Mouse (Mus musculus) forebrain, embryonic 15.5 days (tissue): ENCODE measurements at regions not wholly inside any gene's neighbourhood (a gene's known extent, or its start where the extent isn't known, plus 50 kb on each side); places are given as distances from the start of the nearest gene placed in this dataset.

ENCODE experiments used
- ATAC-seq: fragments of 200-750 bp; cut with Nextera tagmentation; replicated peaks from 2 replicates; pipeline ENCODE4 v1.8.0; 2017; ENCODE audit warnings: mild to moderate bottlenecking, moderate TSS enrichment, moderate library complexity
- H3K27ac ChIP-seq: fragments of 300-500 bp; sonication (generic); replicated peaks from 2 replicates; pipeline ENCODE4 v1.5.1; 2015; ENCODE audit warnings: mild to moderate bottlenecking, inconsistent platforms
- H3K27me3 ChIP-seq: fragments of 300-500 bp; sonication (generic); 2 replicates; pipeline ENCODE4 v1.6.1; 2015; ENCODE audit warnings: inconsistent platforms
- H3K36me3 ChIP-seq: fragments of 300-500 bp; sonication (generic); 2 replicates; pipeline ENCODE4 v1.6.1; 2015; ENCODE audit warnings: mild to moderate bottlenecking, inconsistent platforms
- H3K4me1 ChIP-seq: fragments of 300-500 bp; sonication (generic); 2 replicates; pipeline ENCODE4 v1.6.1; 2015; ENCODE audit warnings: inconsistent platforms
- H3K4me2 ChIP-seq: fragments of 300-500 bp; sonication (generic); replicated peaks from 2 replicates; pipeline ENCODE4 v1.6.1; 2015; ENCODE audit warnings: mild to moderate bottlenecking, inconsistent platforms
- H3K4me3 ChIP-seq: fragments of 300-500 bp; sonication (generic); 2 replicates; pipeline ENCODE4 v1.5.1; 2015; ENCODE audit warnings: mild to moderate bottlenecking, inconsistent platforms
- H3K9ac ChIP-seq: fragments of 300-500 bp; sonication (generic); replicated peaks from 2 replicates; pipeline ENCODE4 v1.6.1; 2015; ENCODE audit warnings: mild to moderate bottlenecking, inconsistent platforms
- H3K9me3 ChIP-seq: fragments of 300-500 bp; sonication (generic); 2 replicates; pipeline ENCODE4 v1.6.1; 2016; ENCODE audit warnings: inconsistent platforms
- WGBS: fragments of 180-500 bp; shearing (Covaris S2); methylation state at CpG from one replicate; pipeline ENCODE4 v1.1.7; 2015; ENCODE audit warnings: mixed read lengths; 5-methylcytosine and 5-hydroxymethylcytosine counted together

- no peaks in the 10 kb centered on the region for H3K4me1 ChIP-seq
- H3K9ac ChIP-seq: no peak overlapping the region
- no peak overlapping the region for H3K4me2 ChIP-seq
- no peaks in the 10 kb centered on the region for H3K27me3 ChIP-seq
- H3K4me3 ChIP-seq: no peak overlapping the region
- H3K36me3 ChIP-seq: no peaks in the 10 kb centered on the region
- WGBS: 90% methylated on average over 5 of the region's 5 CpGs
- no peak overlapping the region for H3K27ac ChIP-seq
- no peaks in the 10 kb centered on the region for H3K9me3 ChIP-seq
- ATAC-seq: no peak
These were observed 365.2 kb upstream of the Runx1 start for GRCm38 (mm10) chr16:93191174-93191573.

DNA sequence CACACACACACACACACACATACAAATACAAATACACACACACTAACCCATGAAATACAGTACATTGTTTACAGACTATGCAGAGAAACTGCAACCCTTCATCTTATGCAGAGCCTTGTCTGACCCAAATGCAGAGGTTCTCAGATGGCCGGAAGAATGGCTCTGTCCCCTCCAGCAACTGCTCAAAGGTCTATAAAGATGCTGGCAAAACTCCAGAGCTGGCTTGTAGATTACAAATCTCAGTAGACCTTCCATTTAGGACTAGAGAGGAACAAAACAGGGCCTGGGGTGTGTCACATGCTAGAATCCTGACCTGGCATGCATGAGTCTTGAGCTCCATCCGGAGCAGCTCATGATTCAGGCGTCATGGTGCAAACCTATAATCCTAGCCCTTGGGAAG, 364.4 kb upstream of the Runx1 start:
- no peak for ATAC-seq
- H3K36me3 ChIP-seq: no peaks in the 10 kb centered on the region
- no peak overlapping the region for H3K4me2 ChIP-seq
- H3K9me3 ChIP-seq: no peaks in the 10 kb centered on the region
- H3K27me3 ChIP-seq: no peaks in the 10 kb centered on the region
- no peak overlapping the region for H3K9ac ChIP-seq
- 79% methylated on average over 3 of the region's 3 CpGs for WGBS
- H3K27ac ChIP-seq: no peak overlapping the region
- H3K4me3 ChIP-seq: no peak overlapping the region
- no peaks in the 10 kb centered on the region for H3K4me1 ChIP-seq

- no peak for ATAC-seq
- WGBS: 81% methylated on average over 3 of the region's 3 CpGs
These were observed 363.9 kb upstream of the Runx1 start for GRCm38 (mm10) chr16:93189875-93190274.

GRCm38 (mm10) chr16:93189412-93189811, 363.5 kb upstream of the Runx1 start:
- Histone ChIP-seq H3K27ac (no peak overlapping the region), H3K9ac (no peak overlapping the region), H3K4me3 (no peak overlapping the region), H3K9me3 (no peaks in the 10 kb centered on the region), H3K36me3 (no peaks in the 10 kb centered on the region), H3K4me2 (no peak overlapping the region), H3K27me3 (no peaks in the 10 kb centered on the region), H3K4me1 (no peaks in the 10 kb centered on the region)
- WGBS: 87% methylated on average over 5 of the region's 5 CpGs
- no peak for ATAC-seq

More at GRCm38 (mm10) chr16:93189875-93190274, 363.9 kb upstream of the Runx1 start:
- H3K9ac ChIP-seq: no peak overlapping the region
- H3K36me3 ChIP-seq: no peaks in the 10 kb centered on the region
- H3K4me1 ChIP-seq: no peaks in the 10 kb centered on the region
- H3K4me3 ChIP-seq: no peak overlapping the region
- H3K9me3 ChIP-seq: no peaks in the 10 kb centered on the region
- no peak overlapping the region for H3K4me2 ChIP-seq
- H3K27ac ChIP-seq: no peak overlapping the region
- H3K27me3 ChIP-seq: no peaks in the 10 kb centered on the region

DNA sequence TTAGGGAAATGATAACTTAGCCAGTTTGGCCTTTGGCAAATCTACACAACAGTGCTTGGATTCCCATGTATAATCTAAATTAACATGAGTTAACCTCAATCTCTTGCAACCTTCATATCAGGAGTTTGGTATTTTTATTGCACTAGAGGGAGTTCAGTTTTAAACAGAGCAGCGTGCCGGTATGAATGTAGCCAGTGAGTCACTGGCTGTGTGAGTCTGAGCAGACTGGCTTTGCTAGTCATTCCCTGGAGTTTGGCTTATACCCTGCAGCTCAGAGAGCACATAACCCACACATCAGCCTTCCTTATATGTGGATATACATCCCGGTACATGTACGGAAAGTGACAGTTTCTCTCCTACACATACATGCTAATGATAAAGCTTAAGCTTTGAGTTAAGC, 360.6 kb upstream of the Runx1 start:
- Histone ChIP-seq H3K4me1 (no peaks in the 10 kb centered on the region), H3K4me3 (no peak overlapping the region), H3K36me3 (no peaks in the 10 kb centered on the region), H3K9ac (no peak overlapping the region), H3K4me2 (no peak overlapping the region), H3K27me3 (no peaks in the 10 kb centered on the region), H3K27ac (no peak overlapping the region), H3K9me3 (no peaks in the 10 kb centered on the region)
- 95% methylated on average over 4 of the region's 4 CpGs for WGBS
- ATAC-seq: no peak

DNA sequence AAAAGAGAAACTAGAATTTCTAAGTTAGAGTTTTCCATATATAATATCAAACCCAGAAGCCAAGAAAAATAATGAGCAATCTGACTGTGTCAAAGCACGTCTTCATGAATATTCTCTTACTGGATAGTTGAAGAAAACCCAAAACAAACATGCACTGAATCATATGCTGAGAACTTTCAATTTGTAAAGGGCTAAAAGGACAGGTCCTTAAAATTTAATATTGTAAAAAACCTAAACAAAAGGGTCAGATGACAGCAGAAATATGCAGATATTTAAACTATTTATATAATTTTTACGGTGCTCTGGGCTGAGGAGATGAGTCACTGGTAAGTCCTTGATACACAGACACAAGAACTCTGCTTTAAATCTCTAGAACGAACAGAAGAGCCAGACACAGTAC, 356.7 kb upstream of the Runx1 start:
- Histone ChIP-seq H3K9ac (no peak overlapping the region), H3K36me3 (no peaks in the 10 kb centered on the region), H3K27me3 (no peaks in the 10 kb centered on the region), H3K4me3 (no peak overlapping the region), H3K27ac (no peak overlapping the region), H3K4me2 (no peak overlapping the region), H3K9me3 (no peaks in the 10 kb centered on the region), H3K4me1 (no peaks in the 10 kb centered on the region)
- no peak for ATAC-seq
- 82% methylated on average over 3 of the region's 3 CpGs for WGBS

- Histone ChIP-seq H3K27ac (no peak overlapping the region), H3K4me3 (no peak overlapping the region), H3K36me3 (no peaks in the 10 kb centered on the region), H3K4me2 (no peak overlapping the region), H3K9ac (no peak overlapping the region), H3K27me3 (no peaks in the 10 kb centered on the region), H3K4me1 (no peaks in the 10 kb centered on the region), H3K9me3 (no peaks in the 10 kb centered on the region)
- WGBS: 96% methylated on average over 8 of the region's 8 CpGs
- ATAC-seq: no peak
These were observed 355.5 kb upstream of the Runx1 start for GRCm38 (mm10) chr16:93181497-93181896.

- no peak for ATAC-seq
- WGBS: 88% methylated on average over 5 of the region's 5 CpGs
- H3K4me1 ChIP-seq: no peaks in the 10 kb centered on the region
- no peaks in the 10 kb centered on the region for H3K36me3 ChIP-seq
- H3K27ac ChIP-seq: no peak overlapping the region
- no peaks in the 10 kb centered on the region for H3K27me3 ChIP-seq
- H3K4me2 ChIP-seq: no peak overlapping the region
- no peaks in the 10 kb centered on the region for H3K9me3 ChIP-seq
- H3K9ac ChIP-seq: no peak overlapping the region
- H3K4me3 ChIP-seq: no peak overlapping the region
These were observed 354.3 kb upstream of the Runx1 start for GRCm38 (mm10) chr16:93180213-93180612.

- H3K9ac ChIP-seq: no peak overlapping the region
- no peak overlapping the region for H3K4me3 ChIP-seq
- no peak overlapping the region for H3K27ac ChIP-seq
- no peak overlapping the region for H3K4me2 ChIP-seq
- no peak for ATAC-seq
- no peaks in the 10 kb centered on the region for H3K27me3 ChIP-seq
- H3K9me3 ChIP-seq: no peaks in the 10 kb centered on the region
- WGBS: 97% methylated on average over 3 of the region's 3 CpGs
- no peaks in the 10 kb centered on the region for H3K4me1 ChIP-seq
- no peaks in the 10 kb centered on the region for H3K36me3 ChIP-seq
These were observed 340.7 kb upstream of the Runx1 start for GRCm38 (mm10) chr16:93166667-93167066.

GRCm38 (mm10) chr16:93158526-93159226, 332.7 kb upstream of the Runx1 start:
- no peak overlapping the region for H3K4me3 ChIP-seq
- H3K4me1 ChIP-seq: no peaks in the 10 kb centered on the region
- no peak overlapping the region for H3K27ac ChIP-seq
- WGBS: 84% methylated on average over 8 of the region's 8 CpGs
- H3K27me3 ChIP-seq: no peaks in the 10 kb centered on the region
- H3K4me2 ChIP-seq: no peak overlapping the region
- no peak overlapping the region for H3K9ac ChIP-seq
- no peaks in the 10 kb centered on the region for H3K36me3 ChIP-seq
- no peaks in the 10 kb centered on the region for H3K9me3 ChIP-seq
- no peak for ATAC-seq

DNA sequence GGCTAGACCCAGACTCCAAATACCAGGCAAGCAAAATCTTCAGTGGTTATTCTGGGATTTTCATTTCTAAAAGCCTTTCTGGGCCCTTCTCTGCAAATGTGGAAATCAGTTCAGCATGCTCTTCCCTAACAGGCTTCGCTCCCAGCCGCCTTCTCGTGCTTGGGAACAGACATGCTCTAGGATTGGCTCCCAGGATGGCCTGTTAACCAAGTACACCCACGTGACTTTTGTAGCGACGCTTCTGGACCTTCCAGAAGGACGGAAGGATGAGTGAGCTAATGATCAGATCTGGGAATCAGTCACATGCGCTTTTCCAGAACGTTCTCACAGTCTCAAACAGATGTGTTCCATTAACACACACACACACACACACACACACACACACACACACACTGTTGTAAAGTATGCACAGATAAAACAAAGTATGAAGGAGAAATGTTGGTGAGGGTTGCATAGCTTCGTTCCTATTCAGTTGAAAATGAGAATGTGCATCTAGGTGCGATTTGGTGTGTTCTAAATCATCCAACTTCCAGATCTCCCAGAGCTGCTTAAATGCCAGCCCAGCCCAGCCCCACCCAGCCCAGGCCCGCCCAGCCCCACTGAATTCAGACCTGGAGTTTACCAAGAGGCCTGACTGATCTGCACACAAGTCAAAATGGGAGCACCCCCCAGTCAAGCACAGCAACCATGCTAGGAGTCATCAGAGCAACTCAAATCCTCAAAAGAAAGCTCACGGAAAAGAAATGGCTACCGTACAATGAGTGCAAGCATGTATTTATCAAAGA, 327.8 kb upstream of the Runx1 start:
- ATAC-seq: no peak
- no peak overlapping the region for H3K4me3 ChIP-seq
- no peak overlapping the region for H3K27ac ChIP-seq
- H3K36me3 ChIP-seq: no peaks in the 10 kb centered on the region
- no peaks in the 10 kb centered on the region for H3K27me3 ChIP-seq
- no peak overlapping the region for H3K4me2 ChIP-seq
- WGBS: 85% methylated on average over 14 of the region's 14 CpGs
- H3K9ac ChIP-seq: no peak overlapping the region
- H3K4me1 ChIP-seq: 0 out of 2 replicates have a peak, but pooled peaks cover 4% of the 10 kb centered on the region
- H3K9me3 ChIP-seq: no peaks in the 10 kb centered on the region

GRCm38 (mm10) chr16:93152765-93153489, 327.0 kb upstream of the Runx1 start:
- Histone ChIP-seq H3K36me3 (no peaks in the 10 kb centered on the region), H3K9me3 (no peaks in the 10 kb centered on the region), H3K27me3 (no peaks in the 10 kb centered on the region), H3K27ac (no peak overlapping the region), H3K4me2 (no peak overlapping the region), H3K4me3 (no peak overlapping the region), H3K4me1 (0 out of 2 replicates have a peak, but pooled peaks cover 4% of the 10 kb centered on the region), H3K9ac (no peak overlapping the region)
- ATAC-seq: no peak
- WGBS: 53% methylated on average over 14 of the region's 14 CpGs
